In genomic region chr4:41506906-41507305, GRCm38 (mm10) we compare ENCODE assay signal across 8 mouse cellular contexts. TPM values are rescaled to one million over a fixed set of nuclear protein-coding genes. Genes with fewer than 3 reads are reported as not detected.
DNase-seq lines count a peak whose midpoint lies in the region; ATAC-seq lines count a peak whose summit lies in the region.

No protein-coding gene starts in this region.

- H3K27ac ChIP-seq in intestine, embryonic 14.5 days (ENCODE audit: low read depth), result no peak overlapping the region

- H3K9me3 ChIP-seq in intestine, embryonic 14.5 days (ENCODE audit: control insufficient read depth, low read length), result no peaks in the 10 kb centered on the region

- H3K4me3 ChIP-seq in intestine, embryonic 14.5 days (ENCODE audit: low read depth, low read length), result peak overlapping the region; percentile 49

- 0% methylated on average over 29 of the region's 29 CpGs for WGBS in intestine, embryonic 14.5 days

- H3K36me3 ChIP-seq in intestine, embryonic 14.5 days (ENCODE audit: control insufficient read depth, insufficient read depth, low read length), result no peaks in the 10 kb centered on the region

- H3K4me1 ChIP-seq in intestine, embryonic 14.5 days (replicated peaks; ENCODE audit: control insufficient read depth, insufficient read depth, low read length), result peaks cover 6% of the 10 kb centered on the region; the same call in 1 of the 2 replicates

- peak; percentile 62 for ATAC-seq in intestine, embryonic 14.5 days (replicated peaks; ENCODE audit: low FRiP score, low TSS enrichment, low read depth)

- DNase-seq in adrenal gland, postnatal 14 days, result peak; percentile 94
- DNase-seq in embryo, embryonic 11.5 days (ENCODE audit: low read depth, low spot score), result peak; percentile 82
- DNase-seq in gastrocnemius, postnatal 25 days, result peak; percentile 85
- DNase-seq in intestine, embryonic 14.5 days (ENCODE audit: low spot score), result peak; percentile 90
- peak; percentile 80 to 83 for DNase-seq in left cerebral cortex, postnatal 36 days (ENCODE audit: low spot score in 2 of 2)
- DNase-seq in mesoderm, embryonic 11.5 days (ENCODE audit: low read depth, low spot score), result peak; percentile 88
- peak; percentile 75 to 76 for DNase-seq in right cerebral cortex, postnatal 36 days (ENCODE audit: low spot score in 2 of 2)
- DNase-seq in urinary bladder, postnatal 36 days (ENCODE audit: low spot score in 2 of 2), result peak; percentile 85 to 89

- intact Hi-C loops in left cerebral cortex, postnatal 36 days (cut with DNase I), result no loop called here

- peaks cover 1% of the 10 kb centered on the region for H3K27me3 ChIP-seq in intestine, embryonic 14.5 days (replicated peaks; ENCODE audit: control insufficient read depth, insufficient read depth, low read length)

- peak overlapping the region; percentile 34 for H3K9ac ChIP-seq in intestine, embryonic 14.5 days (ENCODE audit: low read length)

- peak overlapping the region; percentile 65 for H3K4me2 ChIP-seq in intestine, embryonic 14.5 days (ENCODE audit: low read length)

RNA-seq across cellular contexts. Expression of gene AI464131, which starts 4.0 kb away (rescaled TPM):
- 8.9 and 10.7 TPM in 2 replicates for total RNA-seq in adrenal gland, postnatal 14 days (2021)
- 10 to 100 TPM; 59.5 to 75.2 TPM for total RNA-seq in gastrocnemius, postnatal 25 days (2021)
- polyA plus RNA-seq in intestine, embryonic 14.5 days (2014; fragmentation: Nextera tagmentation; extraction: Ambion mirVana), result 6.1 and 6.9 TPM in 2 replicates
- total RNA-seq in left cerebral cortex, postnatal 36 days (2021), result 10 to 100 TPM; 31.8 to 32.1 TPM

RNA-seq across cellular contexts. Expression of gene 1110017D15Rik, which starts 10.2 kb away (rescaled TPM):
- total RNA-seq in adrenal gland, postnatal 14 days (2021), result 0.41 and 0.94 TPM in 2 replicates
- not detected for total RNA-seq in gastrocnemius, postnatal 25 days (2021)
- 0.61 and 0.83 TPM in 2 replicates for polyA plus RNA-seq in intestine, embryonic 14.5 days (2014; fragmentation: Nextera tagmentation; extraction: Ambion mirVana)
- 1 to 10 TPM; 3.4 to 5.9 TPM for total RNA-seq in left cerebral cortex, postnatal 36 days (2021)

RNA-seq across cellular contexts. Expression of gene Nudt2, which starts 42.0 kb away (rescaled TPM):
- total RNA-seq in adrenal gland, postnatal 14 days (2021), result 27.6 and 27.9 TPM in 2 replicates
- 10 to 100 TPM; 17.3 to 20.5 TPM for total RNA-seq in gastrocnemius, postnatal 25 days (2021)
- 57.7 and 58.7 TPM in 2 replicates for polyA plus RNA-seq in intestine, embryonic 14.5 days (2014; fragmentation: Nextera tagmentation; extraction: Ambion mirVana)
- 10 to 100 TPM; 27.1 to 30.1 TPM for total RNA-seq in left cerebral cortex, postnatal 36 days (2021)

RNA-seq across cellular contexts. Expression of gene Kif24, which starts 42.2 kb away (rescaled TPM):
- total RNA-seq in adrenal gland, postnatal 14 days (2021), result 2.0 and 2.4 TPM in 2 replicates
- under 1 TPM; 0.10 to 0.21 TPM for total RNA-seq in gastrocnemius, postnatal 25 days (2021)
- polyA plus RNA-seq in intestine, embryonic 14.5 days (2014; fragmentation: Nextera tagmentation; extraction: Ambion mirVana), result 5.9 and 7.4 TPM in 2 replicates
- 1 to 10 TPM; 1.2 to 1.8 TPM for total RNA-seq in left cerebral cortex, postnatal 36 days (2021)
